Mouse (Mus musculus) liver, postnatal 0 days (tissue): ENCODE measurements around the gene Rapgef6.

Experiments
- CTCF ChIP-seq: sonication (generic); IDR thresholded peaks from 2 replicates; pipeline ENCODE4 v1.5.1; 2016; ENCODE audit warnings: antibody characterized with exemption, low read depth
- EP300 ChIP-seq: IDR thresholded peaks from 2 replicates; pipeline ENCODE4 v1.6.1; 2016; ENCODE audit warnings: antibody characterized with exemption, low read depth, mild to moderate bottlenecking

DNA sequence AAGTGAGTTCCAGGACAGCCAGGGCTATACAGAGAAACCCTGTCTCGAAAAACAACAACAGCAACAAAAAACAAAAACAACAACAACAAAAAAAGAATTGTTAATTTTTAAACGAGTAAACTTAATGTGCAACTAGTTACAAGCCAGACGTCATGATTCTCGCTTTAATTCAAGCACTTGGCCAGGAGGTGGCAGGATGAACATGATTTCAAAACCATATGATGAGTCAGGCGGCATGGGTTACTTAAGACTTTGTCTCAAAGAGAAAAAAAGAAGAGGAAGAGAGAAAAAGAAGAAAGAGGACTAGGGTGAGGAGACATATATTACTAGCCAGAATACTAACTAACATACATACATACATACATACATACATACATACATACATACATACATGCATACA, 40.1 kb downstream of the Rapgef6 start:
- TF ChIP-seq EP300 (no peak), CTCF (peak; percentile 54)
